Mouse (Mus musculus): ENCODE measurements around the gene Angpt4.

- TF ChIP-seq CTCF (IDR thresholded peaks at IDR 0.05; ENCODE audit: extremely low read depth, insufficient read depth, insufficient read length, insufficient replicate concordance) (no peak), POLR2A (IDR thresholded peaks at IDR 0.05; ENCODE audit: low read depth, low read length) (no peak)
Observed at GRCm38 (mm10) chr2:151868196-151868595, 42.8 kb upstream of the Angpt4 start.

Measured in spleen, adult 2 months (tissue).